Mouse (Mus musculus): ENCODE results near the gene Gm21976.

Gene Gm21976

GRCm38 (mm10) chr13:98354090-98354801 lies 74.6 kb downstream of the Gm21976 start, which contains the start of gene Foxd1:
TSS of gene Foxd1 (plus strand) at chr13:98354242.
- peak; percentile 28 to 31 for DNase-seq (ENCODE audit: low spot score in 2 of 2)

- DNase-seq (ENCODE audit: low spot score in 2 of 2), result peak in 1 of 2 experiments; percentile 31
Observed at GRCm38 (mm10) chr13:98354871-98355558, 75.3 kb downstream of the Gm21976 start.

DNA sequence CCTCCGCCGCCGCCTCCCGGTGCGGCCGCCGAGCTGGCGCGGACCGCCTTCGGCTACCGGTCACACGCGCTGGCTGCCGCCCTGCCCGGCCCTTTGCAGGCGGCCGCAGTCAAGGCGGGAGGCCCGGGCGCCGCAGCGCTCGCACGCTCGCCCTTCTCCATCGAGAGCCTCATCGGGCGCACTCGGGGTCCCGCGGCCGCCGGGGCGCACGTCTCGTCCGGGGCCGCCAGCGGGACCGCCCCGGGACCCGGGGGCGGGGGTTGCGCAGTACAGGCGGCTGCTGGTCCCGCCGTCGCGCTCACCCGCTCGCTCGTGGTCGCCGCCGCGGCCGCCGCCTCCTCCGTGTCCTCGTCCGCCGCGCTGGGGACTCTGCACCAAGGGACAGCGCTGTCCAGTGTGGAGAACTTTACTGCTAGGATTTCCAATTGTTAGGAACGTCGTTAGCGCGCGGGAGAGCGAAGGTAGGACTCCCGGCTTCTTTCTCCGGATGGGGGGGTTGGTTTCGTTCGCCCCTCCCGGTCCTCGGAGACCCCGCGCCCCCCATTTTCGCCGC lies 75.9 kb downstream of the Gm21976 start:
- no peak for DNase-seq (ENCODE audit: low spot score in 2 of 2)

- no peak for DNase-seq (ENCODE audit: low spot score in 2 of 2)
Observed at GRCm38 (mm10) chr13:98356176-98356972, 76.7 kb downstream of the Gm21976 start.
